Mouse (Mus musculus) embryonic facial prominence, embryonic 12.5 days (tissue): ENCODE results near the gene Emc10. TPM values are rescaled to one million over a fixed set of nuclear protein-coding genes. Genes with fewer than 3 reads are reported as not detected.

Experiments
- ATAC-seq: fragments of 200-750 bp; cut with Nextera tagmentation; 2 replicates; pipeline ENCODE4 v1.8.0; 2017; ENCODE audit not compliant: insufficient number of reproducible peaks, insufficient read depth, low FRiP score, low TSS enrichment
- H3K27ac ChIP-seq: fragments of 300-500 bp; sonication (generic); 2 replicates; pipeline ENCODE4 v1.5.1; 2016; ENCODE audit warnings: mild to moderate bottlenecking
- H3K27me3 ChIP-seq: fragments of 300-500 bp; sonication (generic); 2 replicates; pipeline ENCODE4 v1.6.1; 2016; ENCODE audit warnings: mild to moderate bottlenecking, moderate library complexity
- H3K36me3 ChIP-seq: fragments of 300-500 bp; sonication (generic); 2 replicates; pipeline ENCODE4 v1.6.1; 2016; ENCODE audit warnings: mild to moderate bottlenecking
- H3K4me1 ChIP-seq: fragments of 300-500 bp; sonication (generic); 2 replicates; pipeline ENCODE4 v1.6.1; 2016
- H3K4me2 ChIP-seq: fragments of 300-500 bp; sonication (generic); replicated peaks from 2 replicates; pipeline ENCODE4 v1.6.1; 2016; ENCODE audit warnings: mild to moderate bottlenecking, moderate library complexity
- H3K4me3 ChIP-seq: fragments of 300-500 bp; sonication (generic); 2 replicates; pipeline ENCODE4 v1.5.1; 2016; ENCODE audit warnings: mild to moderate bottlenecking
- H3K9ac ChIP-seq: fragments of 300-500 bp; sonication (generic); 2 replicates; pipeline ENCODE4 v1.6.1; 2016; ENCODE audit warnings: mild to moderate bottlenecking, moderate library complexity
- H3K9me3 ChIP-seq: fragments of 300-500 bp; sonication (generic); 2 replicates; pipeline ENCODE4 v1.6.1; 2016; ENCODE audit warnings: mild to moderate bottlenecking, moderate library complexity
- WGBS: fragments of 180-500 bp; shearing (Covaris S2); methylation state at CpG from one replicate; pipeline ENCODE4 v1.1.7; 2016; 5-methylcytosine and 5-hydroxymethylcytosine counted together
- polyA plus RNA-seq: library from polyadenylated mRNA; unstranded; fragments of >200 nt; fragmentation: Nextera tagmentation; extraction: Ambion mirVana; gene quantifications from 2 replicates; pipeline ENCODE4 v1.2.1, GENCODE M21; 2016

Gene Emc10
- polyA plus RNA-seq, 1 experiment from 2014 or later: 121 TPM

GRCm38 (mm10) chr7:44474419-44474818 lies 21.9 kb downstream of the Emc10 start:
- H3K27me3 ChIP-seq: peaks cover 57% of the 10 kb centered on the region
- no peaks in the 10 kb centered on the region for H3K9me3 ChIP-seq
- H3K9ac ChIP-seq: no peak overlapping the region
- H3K4me1 ChIP-seq: peaks cover 12% of the 10 kb centered on the region
- ATAC-seq: peak; percentile 48; the same call in 1 of the 2 replicates
- H3K36me3 ChIP-seq: 0 out of 2 replicates have a peak, but pooled peaks cover 7% of the 10 kb centered on the region
- H3K27ac ChIP-seq: 0 out of 2 replicates have a peak overlapping the region, but pooled peaks have one; percentile 17
- H3K4me2 ChIP-seq: 0 out of 2 replicates have a peak overlapping the region, but pooled peaks have one; percentile 7
- 18% methylated on average over 4 of the region's 4 CpGs for WGBS
- H3K4me3 ChIP-seq: no peak overlapping the region

GRCm38 (mm10) chr7:44472961-44473646 lies 23.2 kb downstream of the Emc10 start:
- H3K4me1 ChIP-seq: peaks cover 20% of the 10 kb centered on the region

GRCm38 (mm10) chr7:44472558-44472885 lies 23.8 kb downstream of the Emc10 start:
- no peak for ATAC-seq
- H3K27me3 ChIP-seq: peaks cover 40% of the 10 kb centered on the region
- H3K36me3 ChIP-seq: 0 out of 2 replicates have a peak, but pooled peaks cover 7% of the 10 kb centered on the region
- H3K4me3 ChIP-seq: no peak overlapping the region
- H3K9me3 ChIP-seq: no peaks in the 10 kb centered on the region
- H3K27ac ChIP-seq: no peak overlapping the region
- H3K4me1 ChIP-seq: peaks cover 20% of the 10 kb centered on the region
- no peak overlapping the region for H3K9ac ChIP-seq
- no peak overlapping the region for H3K4me2 ChIP-seq
- 17% methylated on average over 1 of the region's 1 CpGs for WGBS

More at GRCm38 (mm10) chr7:44472961-44473646, 23.2 kb downstream of the Emc10 start:
- WGBS: 53% methylated on average over 9 of the region's 9 CpGs
- 0 out of 2 replicates have a peak, but pooled peaks cover 7% of the 10 kb centered on the region for H3K36me3 ChIP-seq
- no peak overlapping the region for H3K9ac ChIP-seq
- no peak overlapping the region for H3K4me3 ChIP-seq
- peaks cover 46% of the 10 kb centered on the region for H3K27me3 ChIP-seq
- H3K27ac ChIP-seq: 0 out of 2 replicates have a peak overlapping the region, but pooled peaks have one; percentile 23
- no peaks in the 10 kb centered on the region for H3K9me3 ChIP-seq
- H3K4me2 ChIP-seq: no peak overlapping the region
- ATAC-seq: no peak

- H3K27me3 ChIP-seq: peaks cover 35% of the 10 kb centered on the region
- no peak for ATAC-seq
- 35% methylated on average over 6 of the region's 6 CpGs for WGBS
- H3K4me2 ChIP-seq: no peak overlapping the region
- H3K4me3 ChIP-seq: no peak overlapping the region
- H3K9ac ChIP-seq: no peak overlapping the region
- 0 out of 2 replicates have a peak, but pooled peaks cover 7% of the 10 kb centered on the region for H3K36me3 ChIP-seq
- H3K9me3 ChIP-seq: no peaks in the 10 kb centered on the region
- H3K4me1 ChIP-seq: peaks cover 20% of the 10 kb centered on the region
- 0 out of 2 replicates have a peak overlapping the region, but pooled peaks have one; percentile 9 for H3K27ac ChIP-seq
Measured at GRCm38 (mm10) chr7:44471880-44472557, 24.3 kb downstream of the Emc10 start.

GRCm38 (mm10) chr7:44470696-44471612 lies 25.4 kb downstream of the Emc10 start:
- H3K4me1 ChIP-seq: peaks cover 20% of the 10 kb centered on the region
- no peak overlapping the region for H3K4me2 ChIP-seq

GRCm38 (mm10) chr7:44469677-44470675 lies 26.4 kb downstream of the Emc10 start:
- H3K27me3 ChIP-seq: peaks cover 15% of the 10 kb centered on the region
- 0 out of 2 replicates have a peak, but pooled peaks cover 7% of the 10 kb centered on the region for H3K36me3 ChIP-seq
- WGBS: 90% methylated on average over 16 of the region's 16 CpGs
- no peaks in the 10 kb centered on the region for H3K9me3 ChIP-seq
- peaks cover 20% of the 10 kb centered on the region for H3K4me1 ChIP-seq
- H3K4me2 ChIP-seq: no peak overlapping the region
- no peak for ATAC-seq
- no peak overlapping the region for H3K4me3 ChIP-seq
- H3K9ac ChIP-seq: peak overlapping the region; percentile 20; the same call in 1 of the 2 replicates
- H3K27ac ChIP-seq: no peak overlapping the region

More at GRCm38 (mm10) chr7:44470696-44471612, 25.4 kb downstream of the Emc10 start:
- Histone ChIP-seq H3K9ac (no peak overlapping the region), H3K27ac (no peak overlapping the region), H3K27me3 (peaks cover 25% of the 10 kb centered on the region), H3K4me3 (no peak overlapping the region), H3K36me3 (0 out of 2 replicates have a peak, but pooled peaks cover 7% of the 10 kb centered on the region), H3K9me3 (no peaks in the 10 kb centered on the region)
- WGBS: 83% methylated on average over 16 of the region's 16 CpGs
- ATAC-seq: no peak

GRCm38 (mm10) chr7:44468644-44469285 lies 27.6 kb downstream of the Emc10 start:
- H3K4me3 ChIP-seq: peak overlapping the region; percentile 64
- 0 out of 2 replicates have a peak, but pooled peaks cover 7% of the 10 kb centered on the region for H3K36me3 ChIP-seq
- H3K9ac ChIP-seq: peak overlapping the region; percentile 65
- WGBS: 69% methylated on average over 15 of the region's 15 CpGs
- H3K27me3 ChIP-seq: peaks cover 13% of the 10 kb centered on the region
- 0 out of 2 replicates have a peak overlapping the region, but pooled peaks have one; percentile 41 for H3K27ac ChIP-seq
- no peak for ATAC-seq
- H3K9me3 ChIP-seq: no peaks in the 10 kb centered on the region
- peak overlapping the region; percentile 71 for H3K4me2 ChIP-seq
- peaks cover 11% of the 10 kb centered on the region for H3K4me1 ChIP-seq

- no peaks in the 10 kb centered on the region for H3K9me3 ChIP-seq
- H3K27me3 ChIP-seq: peaks cover 16% of the 10 kb centered on the region
- H3K4me3 ChIP-seq: peak within 1 kb of the TSS; percentile 64
- H3K9ac ChIP-seq: peak within 1 kb of the TSS; percentile 65
- H3K27ac ChIP-seq: peak within 1 kb of the TSS; percentile 61
- ATAC-seq: peak; percentile 94
- WGBS: under 1% methylated on average over 42 of the region's 42 CpGs
- peaks cover 11% of the 10 kb centered on the region for H3K4me1 ChIP-seq
- H3K36me3 ChIP-seq: 0 out of 2 replicates have a peak, but pooled peaks cover 7% of the 10 kb centered on the region
- H3K4me2 ChIP-seq: peak within 1 kb of the TSS; percentile 71
Measured at GRCm38 (mm10) chr7:44467811-44468411, 28.4 kb downstream of the Emc10 start, which contains the start of gene Josd2. Josd2 (plus strand) TSS chr7:44467980.

- Histone ChIP-seq H3K9me3 (no peaks in the 10 kb centered on the region), H3K4me2 (no peak overlapping the region), H3K27ac (no peak overlapping the region), H3K27me3 (peaks cover 26% of the 10 kb centered on the region), H3K4me3 (0 out of 2 replicates have a peak overlapping the region, but pooled peaks have one; percentile 64), H3K36me3 (peaks cover 16% of the 10 kb centered on the region; the same call in 1 of the 2 replicates), H3K4me1 (peaks cover 16% of the 10 kb centered on the region), H3K9ac (no peak overlapping the region)
- WGBS: 87% methylated on average over 14 of the region's 16 CpGs
- ATAC-seq: no peak
Measured at GRCm38 (mm10) chr7:44466888-44467311, 29.4 kb downstream of the Emc10 start.
